In genomic region chr13:81691606-81692005, GRCm38 (mm10) we compare ENCODE assay signal across 8 mouse cellular contexts. TPM values are rescaled to one million over a fixed set of nuclear protein-coding genes. Genes with fewer than 3 reads are reported as not detected.
DNase-seq lines count a peak whose midpoint lies in the region; ATAC-seq and TF ChIP-seq lines count a peak whose summit lies in the region.

No protein-coding gene starts in this region.

- TF ChIP-seq CTCF in liver, postnatal 0 days (IDR thresholded peaks at IDR 0.05; ENCODE audit: low read depth): no peak

- H3K9ac ChIP-seq in liver, postnatal 0 days (replicated peaks): no peak overlapping the region

- H3K4me2 ChIP-seq in liver, postnatal 0 days (ENCODE audit: low read depth, low read length): peak overlapping the region; percentile 20; the same call in 1 of the 2 replicates

- TF ChIP-seq EP300 in liver, postnatal 0 days (IDR thresholded peaks at IDR 0.05; ENCODE audit: low read depth): no peak

- DNase-seq in adrenal gland, postnatal 10 days: peak; percentile 17
- no peak for DNase-seq in adrenal gland, postnatal 25 days
- DNase-seq in right cerebral cortex, adult 2 months (ENCODE audit: low spot score in 2 of 2): peak; percentile 11 to 29
- DNase-seq in right cerebral cortex, postnatal 10 days (ENCODE audit: low spot score in 2 of 2): no peak
- peak; percentile 16 for DNase-seq in heart, postnatal 4 days
- peak; percentile 26 for DNase-seq in liver, postnatal 0 days
- DNase-seq in natural killer cell, adult 2 months (ENCODE audit: low spot score in 2 of 2): no peak
- no peak for DNase-seq in frontal cortex, postnatal 25 days (ENCODE audit: low spot score in 2 of 2)

- no peaks in the 10 kb centered on the region for H3K9me3 ChIP-seq in liver, postnatal 0 days (ENCODE audit: low read length)

- peak overlapping the region; percentile 17; the same call in 1 of the 2 replicates for H3K27ac ChIP-seq in liver, postnatal 0 days (ENCODE audit: low read depth)

- no peak overlapping the region for H3K4me3 ChIP-seq in liver, postnatal 0 days (ENCODE audit: low read depth, low read length)

- no peaks in the 10 kb centered on the region for H3K27me3 ChIP-seq in liver, postnatal 0 days (ENCODE audit: insufficient read depth, low read length)

- WGBS in liver, postnatal 0 days (ENCODE audit: insufficient replicate concordance): 49% methylated on average over 9 of the region's 9 CpGs

- peaks cover 6% of the 10 kb centered on the region; the same call in 1 of the 2 replicates for H3K4me1 ChIP-seq in liver, postnatal 0 days (ENCODE audit: insufficient read depth)

- H3K36me3 ChIP-seq in liver, postnatal 0 days (replicated peaks; ENCODE audit: insufficient read depth, low read length): 0 out of 2 replicates have a peak, but pooled peaks cover 2% of the 10 kb centered on the region

- ATAC-seq in liver, postnatal 0 days: peak; percentile 75

RNA-seq across cellular contexts. Expression of gene Polr3g, which starts 19.2 kb away (rescaled TPM):
- total RNA-seq in adrenal gland, postnatal 10 days (2021): 1 to 10 TPM; 5.0 to 6.9 TPM
- 7.5 and 9.2 TPM in 2 replicates for total RNA-seq in adrenal gland, postnatal 25 days (2021)
- 1 to 10 TPM; 3.4 to 4.4 TPM for total RNA-seq in heart, postnatal 4 days (2021)
- 6.2 and 6.6 TPM in 2 replicates for polyA plus RNA-seq in liver, postnatal 0 days (2015; fragmentation: Nextera tagmentation; extraction: Ambion mirVana)

RNA-seq across cellular contexts. Expression of gene Mblac2, which starts 19.5 kb away (rescaled TPM):
- total RNA-seq in adrenal gland, postnatal 10 days (2021): 10 to 100 TPM in 1 of 2 experiments, 1 to 10 TPM in 1; 7.0 to 12.4 TPM
- 13.6 and 16.6 TPM in 2 replicates for total RNA-seq in adrenal gland, postnatal 25 days (2021)
- total RNA-seq in heart, postnatal 4 days (2021): 1 to 10 TPM; 2.4 to 3.0 TPM
- 3.1 and 4.3 TPM in 2 replicates for polyA plus RNA-seq in liver, postnatal 0 days (2015; fragmentation: Nextera tagmentation; extraction: Ambion mirVana)

RNA-seq across cellular contexts. Expression of gene Lysmd3, which starts 34.1 kb away (rescaled TPM):
- total RNA-seq in adrenal gland, postnatal 10 days (2021): 10 to 100 TPM; 22.7 to 28.3 TPM
- total RNA-seq in adrenal gland, postnatal 25 days (2021): 22.9 and 29.9 TPM in 2 replicates
- 10 to 100 TPM; 15.9 to 20.3 TPM for total RNA-seq in heart, postnatal 4 days (2021)
- 10.2 and 11.8 TPM in 2 replicates for polyA plus RNA-seq in liver, postnatal 0 days (2015; fragmentation: Nextera tagmentation; extraction: Ambion mirVana)

RNA-seq across cellular contexts. Expression of gene Adgrv1, which starts 58.7 kb away (rescaled TPM):
- 1 to 10 TPM; 1.6 to 2.3 TPM for total RNA-seq in adrenal gland, postnatal 10 days (2021)
- total RNA-seq in adrenal gland, postnatal 25 days (2021): 6.1 and 6.5 TPM in 2 replicates
- total RNA-seq in heart, postnatal 4 days (2021): 1 to 10 TPM; 1.5 to 2.0 TPM
- polyA plus RNA-seq in liver, postnatal 0 days (2015; fragmentation: Nextera tagmentation; extraction: Ambion mirVana): 0.87 and 1.4 TPM in 2 replicates

Comparison
In these comparisons a context has a peak if more than half of its experiments do, and no peak if none do; other contexts are left out.
1. DNase-seq: peak in adrenal gland, postnatal 10 days (single experiment), right cerebral cortex, adult 2 months (2 of 2), heart, postnatal 4 days (single experiment) and liver, postnatal 0 days (single experiment); none in adrenal gland, postnatal 25 days (single experiment), right cerebral cortex, postnatal 10 days (0 of 2), natural killer cell, adult 2 months (0 of 2) and frontal cortex, postnatal 25 days (0 of 2).